In the genomic region with DNA sequence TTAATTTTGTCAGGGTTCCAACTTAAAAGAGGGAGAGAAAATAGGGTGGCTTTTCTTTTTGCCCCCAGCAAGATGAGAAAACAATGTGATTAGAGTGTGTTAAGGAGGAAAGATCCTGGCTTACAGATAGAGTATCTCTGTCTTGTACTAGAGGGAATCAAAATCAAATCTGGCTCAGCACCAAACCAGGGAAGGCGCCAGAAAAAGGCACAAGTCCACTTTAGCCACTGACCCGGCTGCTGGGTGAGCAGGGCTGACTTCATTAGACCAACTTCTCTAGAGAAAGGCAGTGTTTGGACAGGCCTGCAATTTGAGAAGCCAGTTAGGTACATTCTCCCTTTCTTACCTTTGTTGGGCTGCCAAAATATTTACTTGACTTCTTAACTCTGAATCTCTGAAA, we compare ENCODE assay signal across 12 mouse cellular contexts. TPM values are rescaled to one million over a fixed set of nuclear protein-coding genes. Genes with fewer than 3 reads are reported as not detected.
DNase-seq lines count a peak whose midpoint lies in the region; ATAC-seq and TF ChIP-seq lines count a peak whose summit lies in the region.
"Had no signal": no experiment of that assay in that cellular context is flagged by ENCODE, and none has a peak within 500 bp of the region (broad histone marks: within the 10 kb centered on the region; RNA-seq: fewer than 3 reads in every experiment).

No protein-coding gene starts in this region.

- WGBS in lung, embryonic 14.5 days: 21% methylated on average over 2 of the region's 2 CpGs
- 51% methylated on average over 2 of the region's 2 CpGs for WGBS in hindbrain, embryonic 13.5 days
- WGBS in midbrain, postnatal 0 days: 31% methylated on average over 2 of the region's 2 CpGs

- H3K4me2 ChIP-seq in lung, embryonic 14.5 days: no peak overlapping the region
- no peak overlapping the region for H3K4me2 ChIP-seq in hindbrain, embryonic 13.5 days
- no peak overlapping the region for H3K4me2 ChIP-seq in midbrain, postnatal 0 days (ENCODE audit: low read depth, low read length, poor library complexity, severe bottlenecking)
- H3K4me2 ChIP-seq: heart, embryonic 11.5 days; stomach, embryonic 15.5 days had no signal

- no peak overlapping the region for H3K4me3 ChIP-seq in lung, embryonic 14.5 days (ENCODE audit: low read depth, low read length)
- no peak overlapping the region for H3K4me3 ChIP-seq in hindbrain, embryonic 13.5 days
- H3K4me3 ChIP-seq in midbrain, postnatal 0 days (ENCODE audit: low read depth, low read length): no peak overlapping the region
- H3K4me3 ChIP-seq: megakaryocyte, embryonic 14.5 days; stomach, embryonic 15.5 days had no signal

- DNase-seq in cerebellum, postnatal 10 days: peak; percentile 55 to 65
- no peak for DNase-seq in cerebellum, adult 11-12 months
- peak; percentile 26 for DNase-seq in lung, embryonic 14.5 days
- no peak for DNase-seq in lung, postnatal 25 days (ENCODE audit: low spot score)
- peak; percentile 6 for DNase-seq in midbrain, postnatal 0 days (ENCODE audit: low spot score)
- DNase-seq in heart, postnatal 25 days (ENCODE audit: low spot score): no peak
- no peak for DNase-seq in frontal cortex, adult 2 months (ENCODE audit: extremely low spot score in 1 of 2, low spot score in 1 of 2)

- H3K27me3 ChIP-seq in lung, embryonic 14.5 days (ENCODE audit: insufficient read depth, low read length): no peaks in the 10 kb centered on the region
- H3K27me3 ChIP-seq in hindbrain, embryonic 13.5 days: no peaks in the 10 kb centered on the region
- no peaks in the 10 kb centered on the region for H3K27me3 ChIP-seq in midbrain, postnatal 0 days (ENCODE audit: insufficient read depth, low read length)
- H3K27me3 ChIP-seq: stomach, embryonic 15.5 days had no signal

- no peak overlapping the region for H3K9ac ChIP-seq in lung, embryonic 14.5 days
- no peak overlapping the region for H3K9ac ChIP-seq in hindbrain, embryonic 13.5 days
- no peak overlapping the region for H3K9ac ChIP-seq in midbrain, postnatal 0 days (replicated peaks; ENCODE audit: low read length, poor library complexity, severe bottlenecking)
- H3K9ac ChIP-seq: stomach, embryonic 15.5 days had no signal

- H3K36me3 ChIP-seq in lung, embryonic 14.5 days (ENCODE audit: insufficient read depth): no peaks in the 10 kb centered on the region
- H3K36me3 ChIP-seq in hindbrain, embryonic 13.5 days: no peaks in the 10 kb centered on the region
- H3K36me3 ChIP-seq in midbrain, postnatal 0 days (ENCODE audit: insufficient read depth, low read length): no peaks in the 10 kb centered on the region
- H3K36me3 ChIP-seq: stomach, embryonic 15.5 days had no signal

- H3K9me3 ChIP-seq in lung, embryonic 14.5 days (ENCODE audit: low read depth, low read length): no peaks in the 10 kb centered on the region
- H3K9me3 ChIP-seq in hindbrain, embryonic 13.5 days: no peaks in the 10 kb centered on the region
- H3K9me3 ChIP-seq in midbrain, postnatal 0 days (ENCODE audit: low read length): no peaks in the 10 kb centered on the region
- H3K9me3 ChIP-seq: megakaryocyte, embryonic 14.5 days; stomach, embryonic 15.5 days had no signal

- H3K27ac ChIP-seq in lung, embryonic 14.5 days (ENCODE audit: low read depth): peak overlapping the region; percentile 26
- peak overlapping the region; percentile 73 for H3K27ac ChIP-seq in hindbrain, embryonic 13.5 days
- no peak overlapping the region for H3K27ac ChIP-seq in midbrain, postnatal 0 days (ENCODE audit: low read depth, low read length)
- H3K27ac ChIP-seq: stomach, embryonic 15.5 days had no signal

- no peak for ATAC-seq in lung, embryonic 14.5 days (ENCODE audit: insufficient read depth)
- ATAC-seq in hindbrain, embryonic 13.5 days (ENCODE audit: low FRiP score): no peak
- no peak for ATAC-seq in midbrain, postnatal 0 days (ENCODE audit: low FRiP score)
- ATAC-seq: intestine, postnatal 0 days had no signal

- peaks cover 16% of the 10 kb centered on the region for H3K4me1 ChIP-seq in lung, embryonic 14.5 days (ENCODE audit: insufficient read depth)
- peaks cover 28% of the 10 kb centered on the region for H3K4me1 ChIP-seq in hindbrain, embryonic 13.5 days (replicated peaks)
- H3K4me1 ChIP-seq in midbrain, postnatal 0 days (ENCODE audit: insufficient read depth, low read length): 0 out of 2 replicates have a peak, but pooled peaks cover 13% of the 10 kb centered on the region

- no peak for TF ChIP-seq CTCF in lung, embryonic 14.5 days (IDR thresholded peaks at IDR 0.05; ENCODE audit: low read depth)
- TF ChIP-seq CTCF in midbrain, postnatal 0 days (IDR thresholded peaks at IDR 0.05): no peak

- intact Hi-C loops in heart, postnatal 25 days (cut with DNase I): no loop called here

RNA-seq across cellular contexts. Expression of a gene that starts 57.6 kb away (rescaled TPM):
- 12.5 and 14.5 TPM in 2 replicates for polyA plus RNA-seq in lung, embryonic 14.5 days (2014; fragmentation: Nextera tagmentation; extraction: Ambion mirVana)
- 6.5 and 7.5 TPM in 2 replicates for polyA plus RNA-seq in hindbrain, embryonic 13.5 days (2015; fragmentation: Nextera tagmentation; extraction: Ambion mirVana)
- 8.5 and 11.2 TPM in 2 replicates for total RNA-seq in midbrain, postnatal 0 days (2014; rRNA removed)
- polyA plus RNA-seq in midbrain, postnatal 0 days (2015; fragmentation: Nextera tagmentation; extraction: Ambion mirVana): 2.3 and 2.5 TPM in 2 replicates
- total RNA-seq in heart, postnatal 25 days (2021): 10 to 100 TPM; 72.5 to 78.8 TPM
- 11.6 and 12.7 TPM in 2 replicates for polyA plus RNA-seq in frontal cortex, adult 2 months (2012; rRNA removed)

Comparison
In these comparisons a context has a peak if more than half of its experiments do, and no peak if none do; other contexts are left out.
1. DNase-seq: peak in cerebellum, postnatal 10 days (2 of 2), lung, embryonic 14.5 days (single experiment) and midbrain, postnatal 0 days (single experiment); none in cerebellum, adult 11-12 months (single experiment), lung, postnatal 25 days (single experiment), heart, postnatal 25 days (single experiment) and frontal cortex, adult 2 months (0 of 2).